Mouse (Mus musculus) thymus, postnatal 25 days (tissue): Measurements from ENCODE around the gene Upp1.

Experiments
- DNase-seq: peaks from one replicate; pipeline ENCODE4 v3.0.0; 2022

Gene Upp1

DNA sequence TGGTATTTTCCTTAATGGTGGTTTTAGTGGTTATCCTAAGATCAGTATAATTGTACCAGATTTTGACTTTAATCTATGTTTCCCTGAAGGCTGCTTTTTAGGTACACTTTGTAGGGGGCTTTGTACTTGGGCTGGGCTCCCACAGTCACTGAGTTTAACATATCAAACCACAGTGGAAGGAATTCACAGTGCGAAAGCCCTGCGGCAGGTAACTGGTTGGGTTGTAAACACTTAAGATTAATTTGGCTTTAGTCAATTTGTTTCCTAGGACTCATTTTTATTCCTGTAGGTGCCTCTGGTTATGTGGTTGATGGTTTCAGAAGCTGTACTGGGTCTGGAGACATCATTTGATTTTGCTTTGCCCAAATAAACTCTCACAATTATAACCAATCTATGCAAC is 49.4 kb downstream of the Upp1 start:
- DNase-seq: no peak

DNA sequence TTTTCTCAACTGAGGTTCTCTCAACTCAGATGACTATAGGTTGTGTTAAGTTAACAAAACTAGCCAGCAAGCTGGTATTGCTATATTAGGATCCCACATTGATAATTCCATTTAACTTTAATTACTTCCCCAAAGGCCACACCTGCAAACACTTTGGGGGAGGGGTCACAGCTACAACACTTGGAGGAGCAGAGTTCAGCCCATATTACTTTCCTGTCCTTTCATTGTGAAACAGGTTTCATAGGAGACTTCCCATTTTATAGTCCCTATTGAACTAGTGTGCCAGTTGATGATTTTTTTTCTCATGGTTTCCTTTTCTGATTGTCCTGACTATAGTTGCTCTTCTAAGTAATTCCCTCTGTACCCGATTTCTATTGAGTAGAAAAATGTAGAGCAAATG is 63.6 kb downstream of the Upp1 start:
- no peak for DNase-seq
